Mouse (Mus musculus): ENCODE measurements around the gene Ubac1.

- TF ChIP-seq POLR2A (IDR thresholded peaks at IDR 0.05; ENCODE audit: insufficient read length, low read depth) = no peak
- no peak for TF ChIP-seq REST (IDR thresholded peaks at IDR 0.05; ENCODE audit: insufficient read depth, insufficient read length)
- TF ChIP-seq E2F4 (IDR thresholded peaks at IDR 0.05; ENCODE audit: insufficient read depth) = no peak
- TF ChIP-seq MAX (IDR thresholded peaks at IDR 0.05; ENCODE audit: low read depth) = no peak
Measured at GRCm38 (mm10) chr2:26001136-26001535, 20.4 kb downstream of the Ubac1 start.

Data from myocyte (in vitro differentiated cells).